In the genomic region with DNA sequence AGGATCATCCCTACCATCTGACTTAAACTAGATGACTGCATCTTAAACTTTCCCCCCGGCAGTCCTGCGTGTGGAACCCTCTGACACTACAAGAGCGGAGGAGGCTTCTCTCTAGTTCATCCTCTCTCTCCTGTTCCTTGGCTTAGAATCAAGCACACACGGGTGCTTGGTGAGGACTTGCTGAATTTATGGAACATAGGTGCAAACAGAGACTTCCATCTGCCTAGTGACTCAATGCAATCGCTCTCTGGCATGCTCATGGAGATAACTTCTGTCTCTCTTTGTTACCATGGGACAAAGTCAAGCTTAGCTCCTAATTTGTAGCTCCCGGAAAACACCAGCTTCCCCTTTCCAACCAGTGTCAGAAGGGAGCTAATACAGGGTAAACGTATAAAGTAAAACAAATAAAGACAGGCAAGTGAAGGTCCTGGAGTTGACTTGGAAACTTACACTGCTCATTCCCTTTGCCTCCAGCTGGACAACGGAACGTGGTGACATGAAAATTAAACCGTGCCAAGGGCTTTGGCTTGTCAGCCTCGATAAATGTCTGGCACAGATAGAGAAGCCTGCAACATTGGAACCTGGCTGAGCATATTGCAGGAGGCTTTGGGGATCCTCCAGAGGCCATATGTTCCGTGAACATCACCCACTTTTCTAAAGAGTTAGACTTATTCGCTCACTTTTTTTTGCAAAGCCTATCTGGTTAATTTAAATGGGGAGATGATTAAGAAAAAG, we compare ENCODE assay signal across 8 mouse cellular contexts.
DNase-seq lines count a peak whose midpoint lies in the region.

No protein-coding gene starts in this region.

- peak; percentile 33 to 47 for DNase-seq in frontal cortex, postnatal 36 days (ENCODE audit: low spot score in 2 of 2)
- DNase-seq in frontal cortex, postnatal 14 days (ENCODE audit: low spot score in 2 of 2), result no peak
- DNase-seq in adrenal gland, postnatal 36 days, result peak; percentile 6 to 17
- peak; percentile 73 for DNase-seq in cerebellum, adult 9-11 months
- DNase-seq in layer of hippocampus, postnatal 14 days (ENCODE audit: low spot score in 2 of 2), result peak; percentile 46 to 83
- DNase-seq in spleen, postnatal 36 days (ENCODE audit: low spot score in 2 of 2), result no peak
- DNase-seq in yolk sac, embryonic 10.5 days (ENCODE audit: low spot score), result no peak
- DNase-seq in right cerebral cortex, adult 2 months (ENCODE audit: low spot score in 2 of 2), result no peak

Comparison
In these comparisons a context has a peak if more than half of its experiments do, and no peak if none do; other contexts are left out.
1. DNase-seq: peak in frontal cortex, postnatal 36 days (2 of 2), adrenal gland, postnatal 36 days (2 of 2), cerebellum, adult 9-11 months (single experiment) and layer of hippocampus, postnatal 14 days (2 of 2); none in frontal cortex, postnatal 14 days (0 of 2), spleen, postnatal 36 days (0 of 2), yolk sac, embryonic 10.5 days (single experiment) and right cerebral cortex, adult 2 months (0 of 2).